Mouse (Mus musculus) kidney, embryonic 16.5 days (tissue): ENCODE measurements around the gene Fbxo42. TPM values are rescaled to one million over a fixed set of nuclear protein-coding genes. Genes with fewer than 3 reads are reported as not detected.

Experiments
- ATAC-seq: fragments of 200-750 bp; cut with Nextera tagmentation; 2 replicates; pipeline ENCODE4 v1.8.0; 2017; ENCODE audit warnings: moderate TSS enrichment; ENCODE audit not compliant: low FRiP score, low TSS enrichment
- H3K27ac ChIP-seq: fragments of 300-500 bp; sonication (generic); 2 replicates; pipeline ENCODE4 v1.5.1; 2014; ENCODE audit warnings: low read length
- H3K27me3 ChIP-seq: fragments of 300-500 bp; sonication (generic); 2 replicates; pipeline ENCODE4 v1.6.1; 2014; ENCODE audit warnings: low read length, control low read depth, mixed read lengths; ENCODE audit not compliant: insufficient read depth
- H3K36me3 ChIP-seq: fragments of 300-500 bp; sonication (generic); 2 replicates; pipeline ENCODE4 v1.6.1; 2014; ENCODE audit warnings: low read length, control low read depth, mixed read lengths; ENCODE audit not compliant: insufficient read depth
- H3K4me1 ChIP-seq: fragments of 300-500 bp; sonication (generic); 2 replicates; pipeline ENCODE4 v1.6.1; 2014; ENCODE audit warnings: low read length, control low read depth, mixed read lengths; ENCODE audit not compliant: insufficient read depth
- H3K4me2 ChIP-seq: fragments of 300-500 bp; sonication (generic); replicated peaks from 2 replicates; pipeline ENCODE4 v1.6.1; 2014; ENCODE audit warnings: low read depth, low read length
- H3K4me3 ChIP-seq: fragments of 300-500 bp; sonication (generic); 2 replicates; pipeline ENCODE4 v1.5.1; 2014; ENCODE audit warnings: mild to moderate bottlenecking, low read length
- H3K9ac ChIP-seq: fragments of 300-500 bp; sonication (generic); replicated peaks from 2 replicates; pipeline ENCODE4 v1.6.1; 2014; ENCODE audit warnings: low read length
- H3K9me3 ChIP-seq: fragments of 300-500 bp; sonication (generic); 2 replicates; pipeline ENCODE4 v1.6.1; 2016; ENCODE audit warnings: low read length, control low read depth
- WGBS: fragments of 180-500 bp; shearing (Covaris S2); extraction: QIAGEN DNeasy Blood & Tissue Kit; methylation state at CpG from one replicate; pipeline ENCODE4 v1.1.7; 2014; 5-methylcytosine and 5-hydroxymethylcytosine counted together
- polyA plus RNA-seq: library from polyadenylated mRNA; unstranded; fragments of >200 nt; fragmentation: Nextera tagmentation; extraction: Ambion mirVana; gene quantifications from 2 replicates; pipeline ENCODE4 v1.2.1, GENCODE M21; 2015

Fbxo42 gene
- polyA plus RNA-seq = 21.1 and 21.9 TPM in 2 replicates

- Histone ChIP-seq H3K4me2 (peak within 1 kb of the TSS; percentile 80), H3K36me3 (no peaks in the 10 kb centered on the region), H3K9me3 (no peaks in the 10 kb centered on the region), H3K4me1 (peaks cover 23% of the 10 kb centered on the region), H3K27me3 (no peaks in the 10 kb centered on the region), H3K4me3 (peak within 1 kb of the TSS; percentile 98), H3K9ac (peak within 1 kb of the TSS; percentile 96), H3K27ac (peak within 1 kb of the TSS; percentile 96)
- peak; percentile 87 for ATAC-seq
- 11% methylated on average over 39 of the region's 58 CpGs for WGBS
Measured at GRCm38 (mm10) chr4:141147112-141148008, at the start of gene Fbxo42. TSS of gene Fbxo42 (plus strand) at chr4:141147913.

GRCm38 (mm10) chr4:141098935-141099334 lies 48.8 kb upstream of the Fbxo42 start:
- H3K4me3 ChIP-seq = no peak overlapping the region
- no peak overlapping the region for H3K9ac ChIP-seq
- H3K9me3 ChIP-seq = no peaks in the 10 kb centered on the region
- H3K27me3 ChIP-seq = no peaks in the 10 kb centered on the region
- no peak for ATAC-seq
- H3K4me1 ChIP-seq = 0 out of 2 replicates have a peak, but pooled peaks cover 4% of the 10 kb centered on the region
- no peaks in the 10 kb centered on the region for H3K36me3 ChIP-seq
- 75% methylated on average over 4 of the region's 4 CpGs for WGBS
- H3K4me2 ChIP-seq = no peak overlapping the region
- no peak overlapping the region for H3K27ac ChIP-seq

- 0 out of 2 replicates have a peak, but pooled peaks cover 4% of the 10 kb centered on the region for H3K4me1 ChIP-seq
- H3K9me3 ChIP-seq = no peaks in the 10 kb centered on the region
- no peak overlapping the region for H3K4me2 ChIP-seq
- no peaks in the 10 kb centered on the region for H3K27me3 ChIP-seq
- H3K27ac ChIP-seq = no peak overlapping the region
- ATAC-seq = no peak
- 67% methylated on average over 5 of the region's 5 CpGs for WGBS
- no peak overlapping the region for H3K9ac ChIP-seq
- no peaks in the 10 kb centered on the region for H3K36me3 ChIP-seq
- no peak overlapping the region for H3K4me3 ChIP-seq
Measured at GRCm38 (mm10) chr4:141099956-141100355, 47.8 kb upstream of the Fbxo42 start.

GRCm38 (mm10) chr4:141101291-141101690 lies 46.4 kb upstream of the Fbxo42 start:
- Histone ChIP-seq H3K27me3 (no peaks in the 10 kb centered on the region), H3K4me1 (0 out of 2 replicates have a peak, but pooled peaks cover 4% of the 10 kb centered on the region), H3K4me3 (no peak overlapping the region), H3K9me3 (no peaks in the 10 kb centered on the region), H3K9ac (no peak overlapping the region), H3K27ac (no peak overlapping the region), H3K4me2 (no peak overlapping the region), H3K36me3 (no peaks in the 10 kb centered on the region)
- ATAC-seq = no peak
- 90% methylated on average over 9 of the region's 9 CpGs for WGBS

- 66% methylated on average over 6 of the region's 6 CpGs for WGBS
- no peak overlapping the region for H3K27ac ChIP-seq
- no peak overlapping the region for H3K9ac ChIP-seq
- ATAC-seq = no peak
- no peak overlapping the region for H3K4me2 ChIP-seq
- no peaks in the 10 kb centered on the region for H3K36me3 ChIP-seq
- no peaks in the 10 kb centered on the region for H3K9me3 ChIP-seq
- no peaks in the 10 kb centered on the region for H3K27me3 ChIP-seq
- H3K4me3 ChIP-seq = no peak overlapping the region
- 0 out of 2 replicates have a peak, but pooled peaks cover 4% of the 10 kb centered on the region for H3K4me1 ChIP-seq
Measured at GRCm38 (mm10) chr4:141101855-141102254, 45.9 kb upstream of the Fbxo42 start.

- H3K9ac ChIP-seq = no peak overlapping the region
- WGBS = 71% methylated on average over 16 of the region's 16 CpGs
- peaks cover 8% of the 10 kb centered on the region; the same call in 1 of the 2 replicates for H3K4me1 ChIP-seq
- peaks cover 18% of the 10 kb centered on the region for H3K36me3 ChIP-seq
- no peaks in the 10 kb centered on the region for H3K27me3 ChIP-seq
- no peak overlapping the region for H3K27ac ChIP-seq
- H3K4me3 ChIP-seq = no peak overlapping the region
- no peak overlapping the region for H3K4me2 ChIP-seq
- no peak for ATAC-seq
- no peaks in the 10 kb centered on the region for H3K9me3 ChIP-seq
Measured at GRCm38 (mm10) chr4:141106526-141107183, 41.1 kb upstream of the Fbxo42 start.

GRCm38 (mm10) chr4:141108196-141108732 lies 39.4 kb upstream of the Fbxo42 start:
- Histone ChIP-seq H3K36me3 (peaks cover 30% of the 10 kb centered on the region), H3K27ac (no peak overlapping the region), H3K9ac (no peak overlapping the region), H3K9me3 (no peaks in the 10 kb centered on the region), H3K27me3 (no peaks in the 10 kb centered on the region), H3K4me2 (no peak overlapping the region), H3K4me1 (peaks cover 8% of the 10 kb centered on the region; the same call in 1 of the 2 replicates), H3K4me3 (no peak overlapping the region)
- WGBS = 38% methylated on average over 10 of the region's 10 CpGs
- ATAC-seq = no peak

GRCm38 (mm10) chr4:141113831-141114230 lies 33.9 kb upstream of the Fbxo42 start:
- 66% methylated on average over 7 of the region's 7 CpGs for WGBS

GRCm38 (mm10) chr4:141114521-141114981 lies 33.2 kb upstream of the Fbxo42 start:
- no peak for ATAC-seq
- H3K36me3 ChIP-seq = peaks cover 72% of the 10 kb centered on the region
- WGBS = 79% methylated on average over 6 of the region's 6 CpGs
- H3K4me1 ChIP-seq = 0 out of 2 replicates have a peak, but pooled peaks cover 5% of the 10 kb centered on the region
- H3K27me3 ChIP-seq = no peaks in the 10 kb centered on the region
- no peak overlapping the region for H3K27ac ChIP-seq
- no peaks in the 10 kb centered on the region for H3K9me3 ChIP-seq
- H3K9ac ChIP-seq = no peak overlapping the region
- H3K4me3 ChIP-seq = no peak overlapping the region
- no peak overlapping the region for H3K4me2 ChIP-seq

More at GRCm38 (mm10) chr4:141113831-141114230, 33.9 kb upstream of the Fbxo42 start:
- Histone ChIP-seq H3K36me3 (peaks cover 72% of the 10 kb centered on the region), H3K4me2 (no peak overlapping the region), H3K27ac (no peak overlapping the region; the same call in 1 of the 2 replicates), H3K27me3 (no peaks in the 10 kb centered on the region), H3K9ac (no peak overlapping the region), H3K4me3 (no peak overlapping the region), H3K9me3 (no peaks in the 10 kb centered on the region), H3K4me1 (0 out of 2 replicates have a peak, but pooled peaks cover 5% of the 10 kb centered on the region)
- 0 out of 2 replicates have a peak, but pooled peaks have one; percentile 25 for ATAC-seq
